Mouse (Mus musculus) kidney, postnatal 4 days (tissue): ENCODE results near the gene Lax1.
"Not testable (repeated sequence)": the region's sequence is repeated elsewhere in the genome, so short reads cannot be mapped to it uniquely, and the experiment has no call there.

Experiments
- DNase-seq, 2 experiments: peaks; one replicate each; pipeline ENCODE4 v3.0.0; 2021; ENCODE audit warnings: mixed read lengths in 2 of 2

Lax1 gene

GRCm38 (mm10) chr1:133685749-133686519 lies 4.0 kb downstream of the Lax1 start:
- peak in 1 of 2 experiments; percentile 44 for DNase-seq

- no peak for DNase-seq
These were observed 18.1 kb downstream of the Lax1 start for GRCm38 (mm10) chr1:133671801-133672200.

- DNase-seq, result no peak
These were observed 18.6 kb downstream of the Lax1 start for GRCm38 (mm10) chr1:133671266-133671665.

DNA sequence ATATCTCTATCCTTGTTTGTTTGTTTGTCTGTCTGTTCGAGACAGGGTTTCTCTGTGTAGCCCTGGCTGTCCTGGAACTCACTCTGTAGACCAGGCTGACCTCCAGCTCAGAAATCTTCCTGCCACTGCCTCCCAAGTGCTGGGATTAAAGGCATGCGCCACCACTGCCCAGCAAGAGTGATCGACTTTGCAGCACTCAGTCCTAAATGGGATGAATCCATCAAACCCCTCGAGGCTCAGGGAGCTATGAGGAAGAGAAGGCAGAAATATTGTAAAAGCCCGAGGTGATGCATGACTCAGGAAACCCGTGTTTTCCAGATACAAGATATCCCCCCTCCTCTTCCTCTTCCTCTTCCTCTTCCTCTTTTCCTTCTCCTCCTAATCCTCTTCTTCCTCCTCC lies 19.1 kb downstream of the Lax1 start:
- no peak for DNase-seq

DNA sequence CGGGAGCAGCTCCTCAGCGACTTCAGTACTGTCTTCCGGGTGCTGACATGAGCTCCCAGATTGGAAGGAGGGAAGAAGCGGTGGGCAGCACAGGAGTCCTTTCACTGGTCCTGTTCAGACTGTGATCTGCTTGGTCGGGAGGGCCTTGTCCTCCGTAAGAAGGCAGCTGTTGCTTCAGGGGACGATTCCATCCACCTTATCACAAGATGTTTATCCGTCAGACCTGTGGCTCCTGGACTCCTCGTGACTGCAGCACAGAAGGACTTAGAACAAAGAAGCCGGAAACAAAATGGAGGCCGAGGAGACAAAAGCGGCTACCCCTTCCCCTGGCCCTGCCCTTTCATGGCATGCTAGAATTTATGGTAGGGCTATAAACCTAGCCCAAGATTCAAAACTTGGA lies 19.7 kb downstream of the Lax1 start:
- DNase-seq, result no peak

DNA sequence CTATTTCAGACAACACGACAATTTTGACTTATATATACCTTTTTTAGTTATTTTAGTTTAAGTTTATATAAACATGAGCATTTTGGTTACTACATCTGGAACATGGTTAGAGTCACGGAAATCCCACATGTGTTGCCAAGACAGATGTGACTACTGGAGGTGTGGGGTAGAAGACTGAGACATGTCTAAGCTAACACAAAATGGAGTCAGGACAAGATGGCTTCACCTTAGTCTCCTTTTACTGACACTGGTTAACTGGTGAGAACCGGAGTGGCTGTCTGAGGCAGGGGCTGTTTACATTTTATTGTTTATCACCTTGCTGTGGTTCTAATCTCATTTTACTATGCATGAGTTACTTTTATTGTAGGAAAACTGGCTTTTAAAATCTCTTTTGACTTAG lies 21.3 kb downstream of the Lax1 start:
- no peak for DNase-seq

DNA sequence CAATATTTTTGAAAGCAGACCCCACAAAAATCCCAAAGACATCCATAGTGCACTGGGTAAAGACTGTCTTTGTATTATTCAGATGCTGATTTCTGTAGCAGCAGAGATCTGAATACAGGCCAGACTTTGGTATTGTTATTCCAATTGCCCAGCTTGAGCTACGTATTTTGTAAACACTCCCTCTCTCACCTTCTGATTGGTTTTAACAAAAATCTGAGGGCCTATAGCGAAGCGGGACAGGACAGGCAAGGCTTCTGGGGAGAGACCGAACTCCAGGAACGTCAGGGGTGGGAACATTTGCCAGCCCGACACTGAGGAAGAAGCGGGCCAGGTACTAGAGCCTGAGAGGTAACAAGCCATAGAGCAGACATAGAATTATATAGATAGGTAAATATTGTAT lies 22.2 kb downstream of the Lax1 start:
- no peak for DNase-seq

GRCm38 (mm10) chr1:133665713-133666112 lies 24.2 kb downstream of the Lax1 start:
- not testable (repeated sequence) for DNase-seq

GRCm38 (mm10) chr1:133664203-133664970 lies 25.5 kb downstream of the Lax1 start:
- no peak for DNase-seq

DNA sequence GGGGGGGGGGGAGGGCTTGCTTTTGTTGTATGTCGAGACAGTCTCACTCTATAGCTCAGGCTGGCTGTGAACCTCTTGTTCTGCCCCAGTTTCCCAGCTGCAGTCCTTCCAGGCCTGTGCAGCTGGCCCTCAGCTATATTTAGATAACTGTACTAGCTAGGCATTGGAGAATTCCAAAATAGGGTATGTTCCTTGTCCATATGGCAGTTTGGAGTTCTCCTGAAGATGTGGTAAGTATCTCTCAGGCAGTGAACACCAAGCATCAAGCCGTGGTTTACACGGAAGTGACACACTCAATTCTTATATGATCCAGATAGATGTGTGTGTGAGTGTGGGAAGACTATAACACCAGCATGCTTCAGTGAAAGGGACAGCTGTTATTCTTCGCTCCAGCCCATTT lies 26.5 kb downstream of the Lax1 start:
- DNase-seq, result no peak

GRCm38 (mm10) chr1:133662941-133663340 lies 27.0 kb downstream of the Lax1 start:
- no peak for DNase-seq

DNA sequence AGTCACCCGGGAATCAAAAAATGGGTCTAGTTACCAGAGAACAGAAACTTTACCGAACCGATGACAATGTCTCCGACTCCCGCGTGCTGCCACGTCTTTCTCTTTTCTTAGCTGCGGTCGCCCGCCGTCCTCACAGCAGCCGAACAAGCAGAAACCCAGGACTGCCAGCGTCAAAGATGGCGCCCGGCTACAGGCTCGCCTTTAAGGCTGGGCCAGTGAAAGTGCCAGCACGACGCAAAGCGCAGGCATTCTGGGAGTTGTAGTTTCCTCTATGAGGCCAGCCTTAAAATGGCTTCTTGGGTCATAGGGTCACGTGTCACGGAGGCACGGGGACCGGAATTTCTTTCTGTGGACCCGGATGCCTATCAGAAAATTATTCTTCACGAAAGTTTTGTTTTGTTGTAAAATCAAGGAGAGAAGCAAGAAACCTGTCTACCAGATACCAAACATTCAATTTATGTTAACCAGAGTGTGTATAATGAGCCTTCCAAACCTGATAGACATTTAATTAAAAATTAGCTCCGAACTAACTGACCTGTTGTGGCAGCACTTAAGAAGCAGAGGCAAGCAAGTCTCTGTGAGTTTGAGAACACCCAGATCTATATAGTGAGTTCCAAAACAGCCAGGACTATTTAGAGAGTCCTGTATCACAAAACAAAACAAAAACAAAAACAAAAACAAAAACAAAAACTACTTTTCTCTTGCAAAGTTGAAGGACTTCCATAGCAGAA lies 28.5 kb downstream of the Lax1 start, which contains the start of gene Gm38394:
Gene Gm38394, minus strand, starts transcription at position 116 of the 731 bp plus-strand sequence.
- DNase-seq, result peak; percentile 93 to 97

DNA sequence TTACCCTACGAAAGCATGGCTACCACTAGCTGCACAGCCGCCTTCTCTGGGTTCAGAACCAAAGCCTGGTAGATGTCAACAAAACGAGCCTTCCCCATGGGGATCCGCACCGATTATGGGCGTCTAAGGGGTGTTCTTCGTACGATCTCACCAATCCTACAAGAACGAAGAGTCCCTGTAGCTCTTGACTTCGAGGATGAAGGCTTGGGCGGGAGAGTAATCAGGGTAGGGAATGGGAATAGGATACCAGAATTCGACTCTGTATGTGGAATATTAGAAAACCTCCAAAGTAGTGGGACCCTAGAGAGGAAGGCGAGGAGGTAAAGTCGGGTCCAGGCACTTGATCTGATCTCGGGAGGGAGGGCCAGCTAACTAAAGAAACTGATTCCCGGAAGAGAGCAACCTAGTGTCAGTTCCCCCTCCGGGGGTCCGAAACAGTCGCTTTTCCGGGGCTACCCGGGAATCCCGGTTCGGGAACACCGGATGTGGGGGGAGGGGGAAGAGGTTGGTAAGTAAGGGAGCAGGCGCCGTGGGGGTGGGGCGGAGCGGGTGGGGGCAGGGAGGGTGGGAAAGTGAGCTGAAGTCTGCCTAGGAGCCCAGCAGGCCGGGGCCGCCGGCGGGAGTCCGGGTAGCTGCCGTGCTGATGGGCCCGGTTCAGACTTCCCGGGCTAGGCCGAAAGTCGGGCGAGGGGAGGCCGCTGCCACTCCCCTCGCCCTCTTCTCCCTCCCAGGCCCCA lies 29.3 kb downstream of the Lax1 start, which contains the start of gene Zbed6:
Gene Zbed6, minus strand, starts transcription at position 420 of the 737 bp plus-strand sequence.
- peak; percentile 87 to 92 for DNase-seq

- no peak for DNase-seq
These were observed 31.0 kb downstream of the Lax1 start for GRCm38 (mm10) chr1:133658878-133659277.

GRCm38 (mm10) chr1:133656811-133657210 lies 33.1 kb downstream of the Lax1 start:
- no peak for DNase-seq

DNA sequence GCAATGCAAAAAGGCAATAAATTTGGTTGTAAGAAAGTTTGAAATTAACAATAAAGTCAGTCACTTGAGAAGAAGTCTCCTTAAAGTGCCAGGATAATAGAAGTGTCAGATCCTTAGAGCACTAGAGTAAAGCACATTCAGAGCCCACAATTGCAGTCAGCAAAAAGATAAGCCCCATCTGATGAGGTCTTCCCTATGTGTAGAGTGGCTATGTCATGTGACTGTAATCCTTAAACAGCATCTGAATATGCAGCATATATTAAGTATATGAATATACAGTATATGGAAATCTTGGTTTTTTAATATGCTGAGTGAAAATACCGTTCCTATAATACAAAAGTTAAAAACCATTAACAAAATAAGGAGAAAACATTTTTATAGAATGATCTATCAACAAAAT lies 36.9 kb downstream of the Lax1 start:
- no peak for DNase-seq

DNA sequence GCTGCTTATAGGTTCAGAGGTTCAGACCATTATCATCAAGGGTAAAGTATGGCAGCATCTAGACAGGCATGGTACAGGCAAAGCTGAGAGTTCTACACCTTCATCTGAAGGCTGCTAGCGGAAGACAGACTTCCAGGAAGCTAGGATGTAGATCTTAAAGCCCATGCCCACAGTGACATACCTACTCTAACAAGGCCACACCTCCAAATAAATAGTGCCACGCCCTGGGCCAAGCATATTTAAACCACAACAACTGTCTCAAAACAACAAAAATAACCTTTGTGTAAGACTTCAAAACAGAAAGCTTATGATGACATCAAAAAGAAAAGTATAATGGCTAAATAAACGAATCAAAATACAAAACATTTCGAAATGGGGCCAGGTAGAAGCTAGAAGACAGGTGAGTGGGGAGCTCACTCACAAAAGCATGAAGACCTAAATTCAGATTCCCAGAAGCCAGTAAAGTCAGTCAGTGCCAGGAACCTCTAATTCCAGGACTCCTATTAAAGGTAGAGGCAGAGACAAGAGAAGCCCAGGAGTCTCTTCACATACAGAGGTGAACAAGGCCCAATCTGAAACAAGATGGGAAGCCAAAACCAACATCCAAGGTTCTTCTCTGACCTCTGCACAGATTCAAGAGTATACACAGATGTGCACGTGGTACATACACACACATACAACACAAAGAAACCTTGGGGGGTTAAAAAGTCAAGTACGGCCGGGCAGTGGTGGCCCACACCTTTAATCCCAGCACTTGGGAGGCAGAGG lies 39.4 kb downstream of the Lax1 start:
- no peak for DNase-seq

GRCm38 (mm10) chr1:133645652-133646051 lies 44.3 kb downstream of the Lax1 start:
- DNase-seq, result no peak

DNA sequence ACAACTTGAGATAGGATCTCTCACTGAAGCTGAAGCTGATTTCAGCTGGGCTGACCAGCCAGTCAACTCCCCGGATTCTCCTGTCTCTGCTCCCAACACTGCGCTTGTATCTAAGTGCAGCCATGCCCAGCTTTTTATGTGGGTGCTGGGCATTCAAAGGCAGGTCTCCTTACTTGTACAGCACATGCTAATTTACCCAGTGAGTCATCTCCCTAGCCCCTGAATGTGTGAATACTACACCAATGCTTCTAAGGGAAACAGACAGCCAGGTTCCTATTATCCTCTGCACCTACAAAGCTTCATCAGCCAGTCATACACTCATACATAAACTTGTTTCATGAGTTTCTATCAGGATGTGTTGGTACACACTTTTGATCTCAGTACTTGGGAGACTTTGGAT lies 48.7 kb downstream of the Lax1 start:
- DNase-seq, result no peak

- DNase-seq, result no peak
These were observed 51.4 kb downstream of the Lax1 start for GRCm38 (mm10) chr1:133638517-133638916.

GRCm38 (mm10) chr1:133632168-133632567 lies 57.7 kb downstream of the Lax1 start:
- peak in 1 of 2 experiments; percentile 35 for DNase-seq
